Mouse (Mus musculus) midbrain, embryonic 11.5 days (tissue): ENCODE data around the gene Pfdn6. TPM values are rescaled to one million over a fixed set of nuclear protein-coding genes. Genes with fewer than 3 reads are reported as not detected.
"Not testable (repeated sequence)": the region's sequence is repeated elsewhere in the genome, so short reads cannot be mapped to it uniquely, and the experiment has no call there.

Experiments used
- ATAC-seq: fragments of 200-750 bp; cut with Nextera tagmentation; 2 replicates; pipeline ENCODE4 v1.8.0; 2017; ENCODE audit warnings: moderate TSS enrichment, moderate library complexity; ENCODE audit not compliant: low FRiP score
- DNase-seq: peaks from one replicate; pipeline ENCODE4 v3.0.0; 2015; ENCODE audit warnings: low spot score; ENCODE audit errors: missing footprints
- H3K27ac ChIP-seq: fragments of 300-500 bp; sonication (generic); 2 replicates; pipeline ENCODE4 v1.5.1; 2014; ENCODE audit warnings: low read depth, low read length
- H3K27me3 ChIP-seq: fragments of 300-500 bp; sonication (generic); 2 replicates; pipeline ENCODE4 v1.6.1; 2014; ENCODE audit warnings: mild to moderate bottlenecking, low read length, moderate library complexity, mixed read lengths; ENCODE audit not compliant: control insufficient read depth, insufficient read depth
- H3K36me3 ChIP-seq: fragments of 300-500 bp; sonication (generic); 2 replicates; pipeline ENCODE4 v1.6.1; 2014; ENCODE audit warnings: mild to moderate bottlenecking, low read length, moderate library complexity, mixed read lengths; ENCODE audit not compliant: control insufficient read depth, insufficient read depth
- H3K4me1 ChIP-seq: fragments of 300-500 bp; sonication (generic); 2 replicates; pipeline ENCODE4 v1.6.1; 2014; ENCODE audit warnings: low read length; ENCODE audit not compliant: control insufficient read depth, insufficient read depth
- H3K4me2 ChIP-seq: fragments of 300-500 bp; sonication (generic); 2 replicates; pipeline ENCODE4 v1.6.1; 2014; ENCODE audit warnings: mild to moderate bottlenecking, moderate library complexity
- H3K4me3 ChIP-seq: fragments of 300-500 bp; sonication (generic); 2 replicates; pipeline ENCODE4 v1.5.1; 2014; ENCODE audit warnings: low read depth, low read length
- H3K9ac ChIP-seq: fragments of 300-500 bp; sonication (generic); 2 replicates; pipeline ENCODE4 v1.6.1; 2014; ENCODE audit warnings: low read length
- H3K9me3 ChIP-seq: fragments of 300-500 bp; sonication (generic); 2 replicates; pipeline ENCODE4 v1.6.1; 2016; ENCODE audit warnings: low read length; ENCODE audit not compliant: control insufficient read depth
- WGBS: fragments of 180-500 bp; shearing (Covaris S2); extraction: QIAGEN DNeasy Blood & Tissue Kit; methylation state at CpG from one replicate; pipeline ENCODE4 v1.1.7; 2014; 5-methylcytosine and 5-hydroxymethylcytosine counted together
- polyA plus RNA-seq: library from polyadenylated mRNA; unstranded; fragments of >200 nt; fragmentation: Nextera tagmentation; extraction: Ambion mirVana; gene quantifications from 2 replicates; pipeline ENCODE4 v1.2.1, GENCODE M21; 2014

The Pfdn6 gene
- polyA plus RNA-seq, result 206 and 208 TPM in 2 replicates

DNA sequence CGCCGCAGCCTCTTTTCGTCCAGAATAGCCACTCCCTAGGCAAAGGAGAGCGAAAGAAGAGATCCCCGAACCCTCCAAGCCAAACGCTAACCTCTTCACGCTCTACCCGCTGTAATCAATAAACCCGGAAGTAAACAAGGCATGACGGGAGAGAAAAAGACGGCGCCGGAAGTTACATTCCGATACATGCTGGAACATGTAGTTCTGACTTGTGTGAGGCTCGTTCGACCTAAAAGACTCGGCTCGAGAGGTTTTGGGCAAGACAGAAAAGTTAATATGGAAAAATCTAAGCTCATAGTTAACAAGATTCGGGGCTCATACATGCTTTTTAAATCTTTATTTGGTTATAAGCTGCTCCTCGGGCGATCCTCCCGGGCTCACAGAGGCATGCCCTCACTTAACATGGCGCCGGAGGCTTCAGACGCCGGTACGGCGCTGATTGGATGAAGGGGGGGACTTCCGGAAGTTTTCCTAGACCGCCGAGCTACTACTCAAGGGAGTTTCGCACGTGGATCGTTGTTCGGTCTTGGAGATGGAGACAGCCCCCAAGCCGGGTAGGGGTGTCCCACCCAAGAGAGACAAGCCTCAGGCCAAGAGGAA is at the start of gene Pfdn6, which contains the start of gene Wdr46:
Gene Pfdn6, minus strand, starts transcription at position 138 of the 600 bp plus-strand sequence.
Gene Wdr46, plus strand, starts transcription at position 455 of the 600 bp plus-strand sequence.
- DNase-seq (peak; percentile 99), ATAC-seq (peak; percentile 92)
- Histone ChIP-seq H3K9me3 (no peaks in the 10 kb centered on the region), H3K4me1 (peaks cover 17% of the 10 kb centered on the region), H3K36me3 (peaks cover 11% of the 10 kb centered on the region), H3K4me3 (peak within 1 kb of the TSS; percentile 73), H3K9ac (peak within 1 kb of the TSS; percentile 69), H3K4me2 (peak within 1 kb of the TSS; percentile 93), H3K27me3 (no peaks in the 10 kb centered on the region), H3K27ac (no peak within 1 kb of the TSS)
- under 1% methylated on average over 36 of the region's 36 CpGs for WGBS

GRCm38 (mm10) chr17:33982136-33982535 is 42.0 kb upstream of the Pfdn6 start:
- H3K4me3 ChIP-seq, result peak overlapping the region; percentile 44; the same call in 1 of the 2 replicates
- not testable (repeated sequence) for H3K9me3 ChIP-seq, ATAC-seq, H3K9ac ChIP-seq, H3K4me1 ChIP-seq, H3K36me3 ChIP-seq, H3K27ac ChIP-seq
- peaks cover 28% of the 10 kb centered on the region for H3K27me3 ChIP-seq
- 9% methylated on average over 8 of the region's 8 CpGs for WGBS
- DNase-seq, result peak; percentile 97
- peak overlapping the region; percentile 56; the same call in 1 of the 2 replicates for H3K4me2 ChIP-seq

DNA sequence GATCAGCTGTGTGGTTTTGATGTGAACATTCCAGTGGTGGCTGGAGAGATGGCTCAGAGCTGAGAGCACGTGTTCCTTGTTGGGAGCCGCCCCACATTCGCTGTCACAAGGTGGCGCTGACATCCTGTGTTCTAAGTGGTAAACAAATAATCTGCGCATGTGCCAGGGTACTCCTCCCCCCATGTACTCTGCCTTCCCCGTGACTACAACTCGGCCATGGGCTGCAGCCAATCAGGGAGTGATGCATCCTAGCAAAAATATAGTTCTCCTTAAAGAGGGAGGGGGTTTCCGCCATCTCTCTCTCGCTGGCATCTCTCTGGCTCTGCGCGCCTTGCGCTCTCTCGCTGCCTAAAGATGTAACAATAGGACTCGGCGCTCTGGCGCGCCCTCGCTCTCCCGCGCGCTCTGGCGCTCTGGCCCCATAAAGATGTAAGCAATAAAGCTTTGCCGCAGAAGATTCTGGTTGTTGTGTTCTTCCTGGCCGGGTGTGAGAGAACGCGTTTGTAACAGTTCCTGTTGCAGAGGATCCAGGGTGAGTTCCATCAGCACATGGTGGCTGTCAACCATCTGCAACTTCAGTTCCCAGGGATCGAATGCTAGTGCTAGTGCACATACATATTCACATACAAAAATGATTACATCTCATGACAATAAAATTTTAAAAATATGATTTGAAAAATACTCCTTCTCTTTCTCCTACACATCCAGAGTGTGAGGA is 41.2 kb upstream of the Pfdn6 start:
- peak overlapping the region; percentile 61 for H3K9ac ChIP-seq
- H3K36me3 ChIP-seq, H3K9me3 ChIP-seq, H3K4me1 ChIP-seq: not testable (repeated sequence)
- peaks cover 29% of the 10 kb centered on the region for H3K27me3 ChIP-seq
- peak overlapping the region; percentile 56 for H3K4me2 ChIP-seq
- H3K4me3 ChIP-seq, result peak overlapping the region; percentile 44
- under 1% methylated on average over 27 of the region's 27 CpGs for WGBS
- peak overlapping the region; percentile 72 for H3K27ac ChIP-seq
- DNase-seq (peak; percentile 99), ATAC-seq (peak; percentile 94)

DNA sequence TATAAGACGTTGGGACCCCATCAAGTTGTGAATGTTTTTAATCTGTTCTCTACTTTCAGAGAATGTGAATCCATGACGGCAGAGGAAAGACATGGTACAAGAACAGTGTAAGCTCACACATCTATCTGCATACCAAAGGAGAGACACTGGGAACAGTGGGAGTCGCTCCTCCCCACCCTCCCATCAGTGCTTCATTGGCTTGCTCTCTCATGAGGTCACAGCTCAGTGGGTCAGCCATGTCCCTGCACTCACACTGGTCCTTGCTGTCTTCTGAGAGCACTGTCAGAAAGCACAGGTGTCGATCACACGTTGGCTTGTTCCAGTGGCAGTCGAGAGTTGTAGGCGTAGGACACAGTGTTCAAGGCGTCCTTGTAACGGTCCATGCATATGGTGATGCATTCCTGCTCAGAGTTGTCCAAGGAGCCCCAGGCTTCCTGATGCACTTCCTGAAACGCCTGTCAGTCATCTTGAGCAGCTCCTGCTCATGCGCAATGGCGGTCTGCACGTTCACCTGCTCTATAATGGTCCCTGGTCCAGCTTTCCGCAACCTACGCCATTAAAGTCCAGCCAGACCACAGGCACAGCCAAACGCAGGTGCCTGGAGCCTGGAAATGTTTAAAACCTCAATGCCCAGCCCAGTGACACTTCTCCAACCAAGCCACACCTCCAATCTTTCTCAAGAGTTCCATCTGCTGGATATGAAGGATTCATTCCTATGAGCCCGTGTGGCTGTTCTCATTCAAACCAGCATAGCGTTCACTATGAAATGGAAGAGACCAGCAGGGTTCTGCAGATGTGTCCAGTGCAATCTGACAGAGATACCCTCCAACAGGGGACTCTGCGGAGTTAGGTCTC is 40.3 kb upstream of the Pfdn6 start:
- ATAC-seq, result no peak; the same call in 1 of the 2 replicates
- no peak overlapping the region for H3K9ac ChIP-seq

GRCm38 (mm10) chr17:33979512-33980050 is 39.4 kb upstream of the Pfdn6 start:
- 79% methylated on average over 6 of the region's 6 CpGs for WGBS

More for the DNA sequence above, 40.3 kb upstream of the Pfdn6 start:
- DNase-seq, result no peak
- Histone ChIP-seq H3K27me3 (peaks cover 29% of the 10 kb centered on the region), H3K36me3 (no peaks in the 10 kb centered on the region), H3K27ac (no peak overlapping the region), H3K4me3 (no peak overlapping the region; the same call in 1 of the 2 replicates), H3K9me3 (no peaks in the 10 kb centered on the region), H3K4me2 (0 out of 2 replicates have a peak overlapping the region, but pooled peaks have one; percentile 6), H3K4me1 (peaks cover 7% of the 10 kb centered on the region)
- WGBS, result 79% methylated on average over 19 of the region's 19 CpGs

DNA sequence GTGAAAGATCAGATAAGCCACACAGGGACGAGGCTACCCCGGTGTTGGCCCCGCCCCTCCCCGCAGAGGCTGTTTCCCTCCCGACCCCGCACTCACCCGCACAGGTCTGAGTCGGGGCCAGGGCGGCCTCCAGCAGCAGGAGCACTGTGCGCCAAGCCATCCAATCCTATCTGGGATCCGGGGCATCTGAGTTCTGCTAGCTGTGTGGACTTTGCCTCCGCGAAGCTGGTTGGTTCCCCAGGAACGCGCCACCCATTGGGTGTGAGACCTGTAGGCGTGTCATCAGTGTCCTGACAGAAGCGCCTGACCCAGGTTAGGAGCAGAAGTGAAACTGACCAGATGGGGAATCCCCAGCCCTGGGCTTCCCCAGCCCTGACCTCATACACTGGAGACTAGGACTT is 38.5 kb upstream of the Pfdn6 start:
- Histone ChIP-seq H3K27ac (no peak overlapping the region), H3K4me2 (peak overlapping the region; percentile 44), H3K9ac (peak overlapping the region; percentile 24; the same call in 1 of the 2 replicates), H3K27me3 (peaks cover 29% of the 10 kb centered on the region), H3K9me3 (no peaks in the 10 kb centered on the region), H3K4me1 (peaks cover 7% of the 10 kb centered on the region), H3K36me3 (no peaks in the 10 kb centered on the region), H3K4me3 (peak overlapping the region; percentile 30)
- under 1% methylated on average over 17 of the region's 17 CpGs for WGBS
- ATAC-seq, result no peak
- DNase-seq, result peak; percentile 89

More at GRCm38 (mm10) chr17:33979512-33980050, 39.4 kb upstream of the Pfdn6 start:
- Histone ChIP-seq H3K27ac (no peak overlapping the region), H3K9ac (no peak overlapping the region), H3K36me3 (no peaks in the 10 kb centered on the region), H3K27me3 (peaks cover 29% of the 10 kb centered on the region), H3K9me3 (no peaks in the 10 kb centered on the region), H3K4me1 (peaks cover 7% of the 10 kb centered on the region), H3K4me2 (no peak overlapping the region), H3K4me3 (no peak overlapping the region)
- DNase-seq (no peak), ATAC-seq (no peak)

DNA sequence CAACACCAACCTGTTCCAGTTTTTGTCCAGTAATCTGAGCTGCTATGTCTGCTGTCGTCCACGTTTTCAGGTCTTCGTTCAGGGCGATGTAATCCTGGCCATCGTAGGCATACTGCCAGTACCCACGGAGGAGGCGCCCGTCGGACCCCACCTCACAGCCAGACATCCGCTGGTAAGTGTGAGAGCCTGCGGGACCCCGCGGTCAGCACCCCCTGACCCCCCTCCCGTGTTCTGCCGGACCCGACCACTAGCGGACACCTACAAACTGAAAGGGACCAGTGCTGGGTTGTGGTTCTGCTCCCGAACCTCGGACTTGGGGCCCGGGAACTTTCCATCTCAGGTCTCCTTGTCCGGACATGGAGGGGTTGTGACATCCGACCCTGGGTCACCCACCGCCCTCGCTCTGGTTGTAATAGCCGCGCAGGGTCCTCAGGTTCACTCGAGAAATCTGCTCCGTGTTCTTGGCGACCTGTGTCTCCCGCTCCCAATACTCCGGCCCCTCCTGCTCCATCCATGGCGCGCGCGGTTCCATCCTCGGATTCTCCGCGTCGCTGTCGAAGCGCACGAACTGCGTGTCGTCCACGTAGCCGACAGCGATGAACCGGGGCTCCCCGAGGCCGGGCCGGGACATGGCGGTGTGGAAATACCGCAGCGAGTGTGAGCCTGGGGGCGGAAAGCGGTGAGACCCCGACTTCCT is 37.9 kb upstream of the Pfdn6 start:
- 2% methylated on average over 57 of the region's 57 CpGs for WGBS
- Histone ChIP-seq H3K4me2 (peak overlapping the region; percentile 44), H3K9ac (peak overlapping the region; percentile 24; the same call in 1 of the 2 replicates), H3K36me3 (no peaks in the 10 kb centered on the region), H3K27ac (no peak overlapping the region), H3K4me1 (peaks cover 7% of the 10 kb centered on the region), H3K4me3 (peak overlapping the region; percentile 30), H3K27me3 (peaks cover 29% of the 10 kb centered on the region), H3K9me3 (no peaks in the 10 kb centered on the region)
- ATAC-seq (no peak), DNase-seq (peak; percentile 86)

- Histone ChIP-seq H3K4me2 (no peak overlapping the region), H3K27ac (no peak overlapping the region), H3K4me3 (no peak overlapping the region), H3K4me1 (peaks cover 3% of the 10 kb centered on the region; the same call in 1 of the 2 replicates), H3K27me3 (peaks cover 16% of the 10 kb centered on the region), H3K9ac (no peak overlapping the region), H3K9me3 (no peaks in the 10 kb centered on the region), H3K36me3 (no peaks in the 10 kb centered on the region)
- 76% methylated on average over 3 of the region's 3 CpGs for whole genome bisulfite sequencing
- no peak for DNase-seq
- ATAC-seq, result no peak
Observed at GRCm38 (mm10) chr17:33973572-33973971, 33.4 kb upstream of the Pfdn6 start.
